Mouse (Mus musculus) kidney, adult 11 months (tissue): Measurements from ENCODE around the gene Gabbr1.
A peak's percentile ranks its signal among the peaks of the same experiment; 100 is the strongest.

Experiments used
- DNase-seq: peaks from one replicate; pipeline ENCODE4 v3.0.0; 2022

The Gabbr1 gene

GRCm38 (mm10) chr17:37044651-37045244 is 1.0 kb upstream of the Gabbr1 start:
- DNase-seq = no peak

- peak; percentile 41 for DNase-seq
Observed at GRCm38 (mm10) chr17:37046312-37047112, 746 bp downstream of the Gabbr1 start.

GRCm38 (mm10) chr17:37047332-37047976 is 1.7 kb downstream of the Gabbr1 start:
- DNase-seq = no peak

GRCm38 (mm10) chr17:37047981-37048380 is 2.2 kb downstream of the Gabbr1 start:
- no peak for DNase-seq

- DNase-seq = no peak
Observed at GRCm38 (mm10) chr17:37048383-37048782, 2.6 kb downstream of the Gabbr1 start.

- peak; percentile 46 for DNase-seq
Observed at GRCm38 (mm10) chr17:37049570-37050310, 4.0 kb downstream of the Gabbr1 start.

GRCm38 (mm10) chr17:37050399-37050798 is 4.6 kb downstream of the Gabbr1 start:
- peak; percentile 64 for DNase-seq

GRCm38 (mm10) chr17:37050876-37051275 is 5.1 kb downstream of the Gabbr1 start:
- peak; percentile 10 for DNase-seq

GRCm38 (mm10) chr17:37051745-37052144 is 6.0 kb downstream of the Gabbr1 start:
- DNase-seq = no peak

- DNase-seq = no peak
Observed at GRCm38 (mm10) chr17:37056957-37057356, 11.2 kb downstream of the Gabbr1 start.

- no peak for DNase-seq
Observed at GRCm38 (mm10) chr17:37061435-37061834, 15.7 kb downstream of the Gabbr1 start.

- no peak for DNase-seq
Observed at GRCm38 (mm10) chr17:37062101-37062641, 16.4 kb downstream of the Gabbr1 start.

- no peak for DNase-seq
Observed at GRCm38 (mm10) chr17:37063063-37063462, 17.3 kb downstream of the Gabbr1 start.

GRCm38 (mm10) chr17:37063686-37064495 is 18.1 kb downstream of the Gabbr1 start:
- no peak for DNase-seq

- DNase-seq = no peak
Observed at GRCm38 (mm10) chr17:37065993-37066392, 20.2 kb downstream of the Gabbr1 start.

- no peak for DNase-seq
Observed at GRCm38 (mm10) chr17:37067861-37068260, 22.1 kb downstream of the Gabbr1 start.

GRCm38 (mm10) chr17:37070121-37070520 is 24.4 kb downstream of the Gabbr1 start:
- DNase-seq = no peak

- no peak for DNase-seq
Observed at GRCm38 (mm10) chr17:37072080-37072729, 26.4 kb downstream of the Gabbr1 start.

- no peak for DNase-seq
Observed at GRCm38 (mm10) chr17:37072730-37073276, 27.0 kb downstream of the Gabbr1 start.

GRCm38 (mm10) chr17:37075181-37075580 is 29.4 kb downstream of the Gabbr1 start:
- no peak for DNase-seq

- no peak for DNase-seq
Observed at GRCm38 (mm10) chr17:37075766-37076165, 30.0 kb downstream of the Gabbr1 start.
